Mouse (Mus musculus) gastrocnemius, postnatal 25 days (tissue): Measurements from ENCODE around the gene Kcnc3. TPM values are rescaled to one million over a fixed set of nuclear protein-coding genes. Genes with fewer than 3 reads are reported as not detected.

ENCODE experiments used
- DNase-seq: peaks from one replicate; pipeline ENCODE4 v3.0.0; 2022
- total RNA-seq, 2 experiments: library from RNA; stranded (reverse); gene quantifications; 1 replicate in 1 of 2; 2 replicates in 1 of 2; pipeline ENCODE4 v1.2.3; 2021

Gene Kcnc3
- total RNA-seq, 2 experiments from 2014 or later = 4.3 to 4.8 TPM

- DNase-seq = no peak
Observed at GRCm38 (mm10) chr7:44626966-44627365, 36.5 kb downstream of the Kcnc3 start.

DNA sequence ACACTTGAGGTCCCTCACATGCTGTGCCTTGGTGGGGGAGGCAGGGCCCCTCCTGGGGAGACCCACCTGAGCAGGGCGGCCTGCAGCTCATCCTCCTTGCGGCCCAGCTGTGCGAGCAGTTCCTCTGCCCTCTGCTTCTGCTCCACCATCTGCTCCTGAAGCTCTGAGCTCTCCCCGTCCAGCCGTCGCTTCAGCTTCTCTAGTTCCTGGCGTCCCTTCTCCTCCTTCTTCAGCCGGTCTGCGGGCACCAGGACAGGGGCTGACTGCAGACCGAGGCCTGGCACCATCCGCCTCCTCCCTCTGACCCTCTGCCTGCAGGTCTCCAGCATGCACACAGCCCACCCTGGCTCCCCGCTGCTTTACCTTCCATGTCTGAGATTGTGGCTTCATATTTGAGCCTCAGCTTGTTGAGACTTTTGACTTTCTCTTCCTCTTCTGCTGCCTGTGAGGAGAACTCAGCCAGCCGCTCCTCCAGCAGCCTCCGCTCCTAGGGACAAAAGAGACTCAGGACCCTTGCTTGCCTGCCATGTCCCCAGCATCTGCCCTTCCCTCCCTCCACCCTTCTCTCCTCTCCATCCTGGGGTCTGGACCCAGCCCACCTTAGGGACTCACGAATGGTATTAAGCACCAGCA lies 38.1 kb downstream of the Kcnc3 start:
- DNase-seq = no peak

DNA sequence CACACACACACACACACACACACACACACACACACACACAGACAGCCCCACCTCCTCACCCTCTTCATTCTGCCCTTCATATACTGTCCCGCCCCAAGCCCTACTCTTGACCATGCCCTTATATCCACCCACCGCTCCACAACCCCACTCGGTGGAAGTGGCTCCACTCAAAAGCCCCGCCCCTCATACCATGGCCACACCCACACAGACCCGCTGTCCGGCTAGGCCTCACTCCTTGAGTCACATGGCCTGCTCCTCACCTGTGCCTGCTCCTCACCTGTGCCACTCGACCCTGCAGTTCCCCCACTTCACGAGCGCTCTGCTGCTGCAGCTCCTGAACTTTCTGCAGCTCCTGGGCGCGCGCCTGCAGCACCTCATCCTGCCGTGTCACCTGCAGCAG lies 40.0 kb downstream of the Kcnc3 start:
- no peak for DNase-seq

DNA sequence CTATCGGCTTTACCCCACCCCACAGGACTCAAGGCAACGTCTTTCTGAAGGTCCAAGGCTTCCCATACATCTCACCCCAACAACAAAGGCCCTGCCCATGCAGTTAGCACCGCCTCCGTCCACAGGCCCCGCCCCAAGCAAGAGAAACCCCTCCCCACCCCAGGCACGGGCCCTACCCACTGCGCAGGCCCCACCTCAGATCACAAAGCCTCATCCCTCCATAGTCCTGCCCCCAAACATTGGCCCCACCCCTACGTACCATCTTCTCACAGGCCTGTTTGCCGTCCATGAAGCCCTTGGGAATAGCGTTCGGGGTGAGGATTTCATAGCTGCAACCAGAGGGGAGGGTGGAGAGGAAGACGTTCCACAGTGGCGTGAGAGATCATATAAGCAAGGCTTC lies 42.2 kb downstream of the Kcnc3 start:
- no peak for DNase-seq

GRCm38 (mm10) chr7:44633407-44633806 lies 42.9 kb downstream of the Kcnc3 start:
- DNase-seq = no peak

GRCm38 (mm10) chr7:44636684-44637083 lies 46.2 kb downstream of the Kcnc3 start:
- no peak for DNase-seq

- no peak for DNase-seq
Observed at GRCm38 (mm10) chr7:44638663-44639062, 48.2 kb downstream of the Kcnc3 start.

GRCm38 (mm10) chr7:44640843-44641605 lies 50.6 kb downstream of the Kcnc3 start:
- DNase-seq = no peak

DNA sequence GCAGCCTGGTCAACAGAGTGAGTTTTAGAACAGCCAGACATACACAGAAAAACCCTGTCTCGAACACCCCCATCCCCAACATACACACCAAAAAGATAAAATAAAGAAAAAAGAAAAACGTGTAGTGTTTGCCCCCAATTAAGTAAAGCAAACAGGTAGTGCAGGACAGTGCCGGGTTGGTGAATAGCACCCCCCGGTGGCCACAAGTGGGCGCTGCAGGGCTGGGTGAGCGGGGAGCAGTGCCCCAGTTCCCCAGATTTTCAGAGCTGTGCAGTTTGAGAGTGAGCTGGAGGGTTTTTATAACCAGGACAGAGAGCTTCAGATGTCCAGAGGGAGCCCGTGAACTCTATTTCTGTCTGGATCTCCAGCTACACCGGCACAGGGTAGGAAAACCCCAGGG lies 51.4 kb downstream of the Kcnc3 start:
- DNase-seq = no peak

- no peak for DNase-seq
Observed at GRCm38 (mm10) chr7:44645256-44645655, 54.8 kb downstream of the Kcnc3 start.

DNA sequence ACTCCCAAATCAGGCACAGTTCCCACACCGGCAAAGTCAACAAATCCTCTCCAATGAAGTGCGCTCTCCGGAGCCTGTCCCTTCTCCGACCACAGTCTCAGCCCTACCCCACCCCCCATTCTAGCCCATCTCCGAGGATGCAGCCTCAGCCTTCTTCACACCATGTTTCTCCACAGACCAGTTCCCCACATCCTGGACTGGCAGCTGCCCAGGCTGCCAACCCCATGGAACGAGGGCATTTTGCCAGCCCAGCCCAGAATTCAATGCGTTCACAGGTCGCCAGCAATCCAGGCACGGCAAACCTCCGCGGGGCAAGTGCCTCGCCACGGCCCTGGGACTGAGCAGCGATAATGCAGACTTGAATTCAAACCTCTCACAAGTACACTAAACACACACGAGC lies 55.5 kb downstream of the Kcnc3 start:
- DNase-seq = no peak

DNA sequence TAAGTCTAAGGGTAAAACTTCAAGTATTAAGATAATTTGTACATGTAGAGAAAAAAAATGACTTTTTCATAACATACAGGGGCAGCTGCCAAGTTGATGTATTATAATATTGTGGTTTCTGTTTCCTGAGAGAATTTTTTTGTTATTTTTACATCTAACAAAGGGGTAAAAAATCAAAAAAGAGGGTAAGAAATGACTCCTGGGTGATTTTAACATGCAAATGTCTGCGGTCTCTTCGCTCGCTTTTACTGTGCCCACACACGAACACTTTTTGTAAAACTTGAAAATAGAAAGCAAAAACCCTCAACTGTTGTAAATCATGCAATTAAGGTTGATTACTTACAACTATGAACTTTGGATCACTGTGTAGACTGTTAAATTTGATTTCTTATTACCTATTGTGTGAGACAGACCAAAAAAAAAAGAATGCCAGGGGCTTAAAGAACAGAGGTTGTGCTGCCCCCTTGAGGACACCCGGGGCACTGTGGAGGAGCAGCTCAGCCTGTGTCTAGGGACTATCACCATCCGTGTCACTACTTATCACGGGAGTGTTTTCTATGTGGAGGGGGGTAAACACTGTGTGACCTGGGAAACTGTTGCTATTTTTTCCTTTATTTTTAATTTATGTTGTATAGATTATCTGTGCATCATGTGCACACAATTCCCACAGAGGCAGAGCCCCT lies 56.7 kb downstream of the Kcnc3 start:
- no peak for DNase-seq

DNA sequence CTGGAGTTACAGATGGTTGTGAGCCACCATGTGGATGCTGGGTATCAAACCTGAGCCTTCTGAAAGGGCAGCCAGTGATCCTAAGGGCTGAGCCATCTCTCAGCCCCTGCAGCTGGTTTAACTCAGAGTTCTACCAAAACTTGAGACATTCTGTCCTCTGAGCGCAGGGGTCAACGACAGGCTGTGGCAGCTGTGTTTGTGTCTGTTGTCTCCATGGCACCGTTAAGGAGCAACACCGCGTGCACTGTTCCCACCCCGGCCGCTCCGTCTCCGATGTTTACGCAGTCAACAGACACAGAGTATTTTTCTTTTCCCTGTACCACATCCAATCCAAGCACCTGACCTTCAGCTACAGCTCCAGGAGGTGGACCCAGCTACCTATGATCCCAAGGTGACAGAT lies 57.3 kb downstream of the Kcnc3 start:
- DNase-seq = peak; percentile 45

GRCm38 (mm10) chr7:44649094-44649610 lies 58.7 kb downstream of the Kcnc3 start:
- no peak for DNase-seq

DNA sequence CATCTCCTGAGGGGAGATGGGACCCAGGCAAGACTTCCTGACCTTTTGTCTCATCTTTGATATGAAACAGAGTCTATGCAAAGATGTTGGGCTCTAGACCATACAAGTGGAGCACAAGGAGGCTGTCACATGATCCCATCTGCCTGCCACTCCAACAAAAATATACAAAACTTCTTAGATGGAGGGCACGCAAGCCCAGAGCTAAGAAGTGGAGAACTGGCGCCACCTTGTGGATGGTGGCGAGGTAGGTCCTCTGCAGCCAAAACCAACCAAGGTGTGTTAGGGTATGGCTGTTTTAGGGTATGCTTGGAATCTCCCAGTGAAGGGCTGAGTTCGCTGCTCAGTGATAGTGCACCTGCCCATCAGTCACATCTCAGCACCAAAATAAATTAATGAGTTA lies 59.5 kb downstream of the Kcnc3 start:
- DNase-seq = no peak

DNA sequence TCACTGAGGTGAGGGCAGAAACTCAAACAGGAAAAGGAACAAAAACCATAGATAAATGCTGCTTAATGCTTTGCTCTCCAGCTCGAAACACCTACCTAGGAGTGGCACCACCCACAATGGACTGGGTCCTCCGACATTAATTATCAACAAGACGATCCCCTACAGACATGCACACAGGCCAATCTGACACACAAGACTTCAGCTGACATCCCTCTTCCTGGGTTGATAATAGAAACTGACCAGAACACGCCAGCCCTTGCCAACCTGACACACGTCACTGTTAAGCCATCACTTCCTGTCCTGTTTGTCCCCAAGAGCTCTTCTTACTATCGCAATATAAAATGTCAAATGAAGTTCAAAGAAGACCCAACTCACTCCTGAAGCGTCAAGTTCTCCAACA lies 61.0 kb downstream of the Kcnc3 start:
- DNase-seq = no peak

GRCm38 (mm10) chr7:44653773-44654172 lies 63.3 kb downstream of the Kcnc3 start:
- no peak for DNase-seq

Other genes starting within 250 kb of the Kcnc3 start
- 1 to 10 TPM; 1.1 to 1.8 TPM for gene Syt3, start 206.6 kb upstream of the Kcnc3 start, total RNA-seq
- gene 1700008O03Rik, start 204.8 kb upstream of the Kcnc3 start, total RNA-seq = not detected
- under 1 TPM; 0.24 to 0.43 TPM for gene Lrrc4b, start 161.6 kb upstream of the Kcnc3 start, total RNA-seq
- gene Aspdh, start 125.3 kb upstream of the Kcnc3 start, total RNA-seq = not detected
- 10 to 100 TPM; 62.8 to 69.1 TPM for gene Josd2, start 122.7 kb upstream of the Kcnc3 start, total RNA-seq
- gene Emc10, start 94.1 kb upstream of the Kcnc3 start, total RNA-seq = 10 to 100 TPM; 41.4 to 53.2 TPM
- gene Fam71e1, start 94.1 kb upstream of the Kcnc3 start, total RNA-seq = 1 to 10 TPM; 2.5 to 2.9 TPM
- gene Mybpc2, start 66.0 kb upstream of the Kcnc3 start, total RNA-seq = 1,000 to 10,000 TPM; 3,676 to 4,447 TPM
- gene Spib, start 58.6 kb upstream of the Kcnc3 start, total RNA-seq = under 1 TPM in 1 of 2 experiments, not detected in 1; 0.24 TPM
- 1 to 10 TPM; 4.7 to 5.2 TPM for gene Pold1, start 41.8 kb upstream of the Kcnc3 start, total RNA-seq
- 10 to 100 TPM; 27.0 to 29.3 TPM for gene Nr1h2, start 36.7 kb upstream of the Kcnc3 start, total RNA-seq
- gene Napsa, start 18.3 kb upstream of the Kcnc3 start, total RNA-seq = under 1 TPM in 1 of 2 experiments, not detected in 1; 0.16 TPM
- 10 to 100 TPM; 23.0 to 24.7 TPM for gene Myh14, start 80.2 kb downstream of the Kcnc3 start, total RNA-seq
- not detected for gene Izumo2, start 118.1 kb downstream of the Kcnc3 start, total RNA-seq
- 10 to 100 TPM; 16.7 to 21.1 TPM for gene Vrk3, start 157.7 kb downstream of the Kcnc3 start, total RNA-seq
- under 1 TPM in 1 of 2 experiments, not detected in 1; 0.08 TPM for gene Zfp473, start 160.4 kb downstream of the Kcnc3 start, total RNA-seq
- gene Nup62, start 225.4 kb downstream of the Kcnc3 start, total RNA-seq = 10 to 100 TPM; 18.4 to 22.2 TPM
- gene Il4i1, start 225.7 kb downstream of the Kcnc3 start, total RNA-seq = 1 to 10 TPM; 1.8 to 3.1 TPM
- 10 to 100 TPM; 57.2 to 70.6 TPM for gene Atf5, start 226.0 kb downstream of the Kcnc3 start, total RNA-seq